Mouse (Mus musculus) kidney, adult 8-10 months (tissue): Measurements from ENCODE around the gene Lrrc3.

Source experiments
- DNase-seq, 2 experiments: peaks; one replicate each; pipeline ENCODE4 v3.0.0; 2022

The Lrrc3 gene

DNA sequence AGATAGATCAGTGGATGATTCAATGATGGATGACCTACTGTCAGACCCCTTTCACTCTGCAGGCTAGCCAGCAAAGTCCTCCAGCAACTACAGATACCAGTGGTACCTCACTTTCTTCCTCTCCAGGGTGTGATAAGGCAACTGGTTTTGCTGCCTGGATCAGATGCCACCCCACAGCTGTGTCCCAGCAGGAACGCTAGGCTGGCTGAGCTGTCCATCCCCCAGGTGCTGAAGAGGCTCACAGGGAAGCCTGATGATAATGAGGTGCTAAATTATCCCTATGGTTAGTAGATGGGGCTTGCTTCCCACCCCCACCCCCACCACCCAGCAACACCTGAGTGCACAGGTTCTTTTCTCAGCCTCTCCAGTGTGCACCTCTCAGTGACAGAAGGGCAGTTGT, 34.8 kb downstream of the Lrrc3 start:
- DNase-seq, result no peak

DNA sequence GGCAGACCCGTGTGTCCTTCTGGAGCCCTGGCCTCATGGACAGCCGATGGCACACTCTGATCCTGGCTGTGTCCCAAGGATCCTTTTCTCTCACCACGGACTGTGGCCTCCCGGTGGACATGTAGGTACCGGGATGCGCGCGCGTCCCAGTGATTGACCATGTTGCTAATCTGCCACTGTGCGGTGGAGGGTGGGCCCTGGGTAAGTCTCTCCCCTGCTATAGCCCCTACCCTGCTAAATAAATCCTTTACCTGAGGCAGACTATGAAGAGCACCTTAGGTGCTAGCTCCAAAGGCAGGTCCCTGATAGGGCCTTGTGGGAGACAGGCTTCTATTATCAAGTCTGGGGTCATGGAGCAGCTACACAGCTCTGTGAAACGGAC, 37.6 kb downstream of the Lrrc3 start:
- DNase-seq, result no peak

DNA sequence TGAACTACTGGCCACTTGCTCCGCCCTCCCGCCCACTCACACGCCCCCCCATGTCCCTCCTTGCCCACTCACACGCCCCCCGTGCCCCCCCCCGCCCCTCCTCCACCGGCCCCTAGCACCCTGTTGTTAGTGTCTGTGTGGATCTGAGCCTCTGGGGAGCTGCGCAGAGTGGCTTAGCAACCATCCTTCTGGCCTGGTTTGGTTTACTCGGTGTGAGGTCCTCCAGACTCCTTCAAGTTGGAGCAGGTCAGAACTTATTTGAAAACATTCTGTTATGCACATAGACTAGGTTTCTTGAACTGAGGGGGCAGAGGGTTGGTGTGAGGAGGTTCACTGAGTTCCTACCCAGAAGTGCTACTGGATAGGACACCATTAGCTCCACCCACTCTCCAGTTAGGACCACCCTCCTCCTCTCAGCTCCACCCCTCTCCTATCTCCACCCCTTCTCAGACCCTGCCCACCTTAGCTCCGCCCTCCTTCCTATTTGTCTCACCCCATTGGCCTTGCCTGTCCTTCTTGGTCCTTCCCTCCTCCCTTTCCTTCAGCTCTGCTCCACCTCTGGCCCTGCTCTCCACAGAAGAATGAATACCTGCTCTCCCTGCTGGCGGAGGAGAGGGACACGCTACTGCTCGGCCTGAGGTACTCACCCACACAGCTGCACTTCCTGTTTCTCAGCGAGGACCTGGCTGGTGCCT, 38.1 kb downstream of the Lrrc3 start:
- DNase-seq, result peak; percentile 81 to 82

DNA sequence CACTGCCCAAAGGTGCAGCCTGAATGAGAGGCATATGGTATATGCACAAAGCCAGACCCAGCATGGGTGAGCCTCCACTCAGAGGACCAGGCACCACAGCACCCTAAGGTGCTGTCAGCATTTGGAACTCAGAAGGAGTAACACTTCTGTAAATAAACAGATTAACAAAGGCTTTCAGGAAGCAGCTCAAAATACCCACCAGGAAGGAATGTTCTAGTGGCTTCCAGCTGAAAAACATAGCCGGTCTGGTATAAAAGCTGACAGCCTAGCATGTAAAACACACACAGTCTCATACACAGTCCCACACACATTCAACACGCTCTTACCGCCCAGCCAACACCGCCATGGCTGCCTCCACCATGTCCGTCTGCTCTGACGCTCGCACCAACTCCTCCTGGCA, 40.7 kb downstream of the Lrrc3 start, which contains the start of gene Gm3285:
TSS of gene Gm3285 (plus strand) at position 301 of the 400 bp plus-strand sequence.
- no peak for DNase-seq

DNA sequence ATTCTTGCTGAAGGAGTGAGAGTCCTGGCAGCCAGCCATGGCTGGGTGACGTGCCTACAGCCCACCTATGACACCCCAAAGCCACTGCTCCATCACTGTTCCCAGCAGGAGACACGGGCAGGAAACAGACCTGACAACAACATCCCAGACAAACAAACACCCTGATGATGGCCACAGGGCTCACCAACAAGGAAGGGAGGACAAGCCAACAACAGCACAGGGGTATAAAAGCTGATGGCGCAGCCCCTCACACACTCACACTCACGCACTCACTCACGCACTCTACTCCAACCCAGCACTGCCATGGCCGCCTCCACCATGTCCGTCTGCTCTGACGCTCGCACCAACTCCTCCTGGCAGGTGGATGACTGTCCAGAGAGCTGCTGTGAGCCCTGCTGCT, 49.8 kb downstream of the Lrrc3 start, which contains the start of gene Gm10318:
TSS of gene Gm10318 (plus strand) at position 301 of the 400 bp plus-strand sequence.
- no peak for DNase-seq
